Mouse (Mus musculus) T-helper 2 cell (primary cell): Measurements from ENCODE around the gene Tln1.
"Not testable (repeated sequence)": the region's sequence is repeated elsewhere in the genome, so short reads cannot be mapped to it uniquely, and the experiment has no call there.

Experiments
- in situ Hi-C: fragments of 300-600 bp; cut with MboI, MseI; formaldehyde crosslinking; loops from one replicate; pipeline ENCODE4 v1.15.1; 2025; ENCODE audit warnings: high pct_unique_total_duplicates

The Tln1 gene

DNA sequence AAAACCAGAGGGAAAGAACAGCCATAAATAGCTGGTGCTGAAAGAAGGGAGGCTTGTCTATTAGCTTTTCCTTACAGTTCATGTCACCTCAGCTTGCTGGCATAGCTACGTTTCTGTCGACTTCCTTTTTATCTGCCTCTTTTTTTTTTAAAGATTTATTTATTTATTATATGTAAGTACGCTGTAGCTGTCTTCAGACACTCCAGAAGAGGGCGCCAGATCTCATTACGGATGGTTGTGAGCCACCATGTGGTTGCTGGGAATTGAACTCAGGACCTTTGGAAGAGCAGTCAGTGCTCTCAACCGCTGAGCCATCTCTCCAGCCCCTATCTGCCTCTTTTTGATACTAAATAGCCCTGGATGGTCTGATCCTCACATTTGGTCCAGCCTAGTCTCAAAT is 10.6 kb downstream of the Tln1 start:
- in situ Hi-C loops, result not testable (repeated sequence)

DNA sequence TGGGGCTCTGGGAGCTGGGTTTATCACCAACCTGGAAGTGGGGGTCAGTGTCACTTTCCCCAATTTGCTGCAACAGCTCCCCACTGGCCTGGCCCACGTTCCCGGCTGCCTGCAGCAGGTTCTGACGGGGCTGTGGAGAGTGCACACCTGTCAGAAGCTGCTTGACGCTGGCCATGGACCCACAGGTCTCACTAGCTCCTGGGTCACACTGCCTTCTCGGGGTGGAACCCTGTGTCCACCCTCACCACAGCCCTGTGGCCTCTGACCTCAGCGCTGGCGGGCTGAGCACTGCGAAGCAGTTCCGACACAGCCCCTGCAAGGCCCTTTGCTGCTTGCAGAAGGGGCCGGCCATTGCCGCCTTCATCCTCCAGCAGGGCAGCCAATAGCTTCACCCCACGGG is 13.4 kb downstream of the Tln1 start:
- in situ Hi-C loops, result no loop called here

DNA sequence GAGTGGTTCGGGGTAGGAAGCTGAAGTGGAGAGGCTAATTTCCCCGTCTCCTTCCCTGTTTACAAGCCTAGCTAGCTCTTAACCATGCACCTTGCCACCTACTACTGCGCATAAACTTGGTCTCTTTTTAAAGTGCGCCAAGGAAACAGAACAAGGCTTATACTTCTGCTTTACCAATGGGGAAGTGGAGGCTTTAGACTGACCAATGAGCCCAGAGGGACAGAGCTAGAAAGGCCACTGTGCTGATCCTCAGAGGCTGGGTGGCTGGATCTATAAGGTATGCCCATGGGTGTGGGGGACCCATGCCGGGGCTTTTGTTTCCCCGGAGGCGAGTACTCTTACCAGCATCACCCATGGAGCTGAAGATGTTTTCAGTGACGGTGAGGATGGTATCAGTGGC is 15.3 kb downstream of the Tln1 start:
- in situ Hi-C loops, result no loop called here

DNA sequence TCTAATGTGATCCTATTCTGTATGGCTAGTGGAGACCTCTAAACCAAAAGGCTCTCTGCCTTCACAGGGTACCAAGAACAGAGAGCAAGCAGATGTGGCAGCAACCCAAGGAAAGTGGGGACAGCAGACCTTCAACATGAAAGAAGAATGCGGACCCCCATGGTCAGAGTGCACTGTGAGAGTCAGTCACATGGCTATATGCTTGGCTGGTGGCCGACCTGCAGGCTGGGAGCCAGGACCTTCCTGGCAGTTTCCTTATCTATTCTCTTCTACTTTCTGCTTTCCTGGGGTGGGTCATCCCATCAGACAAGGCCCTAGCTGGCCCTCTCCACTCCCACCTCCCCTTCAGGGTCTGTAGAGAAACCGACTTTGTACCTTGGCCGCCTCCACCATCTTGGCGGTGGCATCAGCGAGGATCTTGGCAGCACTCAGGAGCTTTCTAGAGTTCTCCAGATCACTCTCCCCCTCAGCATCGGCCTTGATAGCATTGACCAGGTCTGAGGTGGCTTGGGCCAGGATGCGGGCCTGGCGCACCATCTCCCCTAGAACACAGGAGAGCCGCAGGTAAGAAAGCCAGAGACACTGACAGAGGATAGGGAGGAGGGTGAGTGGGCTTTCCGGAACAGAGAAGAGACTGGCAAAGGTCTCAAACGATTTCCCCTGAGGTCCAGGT is 16.0 kb downstream of the Tln1 start:
- in situ Hi-C loops, result no loop called here

DNA sequence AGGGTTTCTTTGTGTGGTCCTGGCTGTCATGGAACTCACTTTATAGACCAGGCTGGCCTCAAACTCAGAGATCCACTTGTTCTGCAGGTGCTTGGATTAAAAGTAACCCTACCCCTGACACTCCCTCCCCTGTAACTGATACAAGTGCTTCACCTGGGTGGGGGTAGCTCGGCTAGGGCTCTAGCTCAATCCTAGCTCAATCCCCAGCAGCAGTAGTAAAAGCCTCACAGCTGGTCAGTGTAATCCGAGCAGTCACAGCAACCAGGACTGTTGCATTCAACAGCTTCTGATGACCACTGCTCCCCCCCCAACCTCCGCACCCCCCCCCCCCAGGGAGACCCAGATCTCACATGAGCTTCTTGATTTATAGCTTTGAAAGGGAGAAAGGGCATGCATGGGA is 20.4 kb downstream of the Tln1 start:
- in situ Hi-C loops, result no loop called here

DNA sequence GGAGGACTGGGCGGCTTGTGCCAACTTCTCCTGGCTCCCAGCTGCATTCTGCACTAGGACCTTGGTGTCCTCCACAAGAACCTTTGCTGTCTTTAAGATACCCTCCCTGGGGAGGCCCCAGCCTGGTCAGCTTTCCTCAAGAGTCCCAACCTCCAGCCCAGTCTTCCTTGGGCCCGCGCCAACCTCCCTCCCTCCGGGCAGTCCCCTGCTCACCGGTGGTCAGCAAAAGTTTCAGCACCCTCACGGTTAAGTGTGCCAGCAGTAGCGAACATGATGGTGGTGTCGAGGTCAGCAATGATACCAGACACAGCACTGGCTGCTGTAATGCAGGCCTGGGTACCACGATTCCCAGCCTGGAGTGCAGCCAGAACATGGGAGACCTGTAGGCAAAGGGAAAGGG is 26.5 kb downstream of the Tln1 start:
- in situ Hi-C loops, result no loop called here

DNA sequence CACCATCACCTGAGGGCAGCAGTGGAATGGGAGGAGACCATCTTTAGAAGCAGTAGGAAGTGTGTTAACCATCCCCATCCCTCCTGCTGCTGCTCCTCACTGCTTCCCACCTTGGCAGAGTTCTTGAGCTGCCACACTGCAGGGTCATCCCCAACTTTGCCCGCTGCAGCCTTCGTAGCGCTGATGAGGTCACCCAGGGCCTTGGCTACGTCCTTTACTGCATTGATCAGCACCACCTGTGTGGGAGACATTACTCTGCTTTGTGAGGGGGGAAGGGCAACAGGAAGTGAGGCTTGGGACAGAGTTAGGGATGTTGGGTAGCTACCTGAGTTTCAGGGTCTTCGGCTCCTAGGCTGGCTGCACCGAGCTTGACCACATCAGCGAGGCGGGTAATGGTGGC is 26.9 kb downstream of the Tln1 start:
- in situ Hi-C loops, result no loop called here

DNA sequence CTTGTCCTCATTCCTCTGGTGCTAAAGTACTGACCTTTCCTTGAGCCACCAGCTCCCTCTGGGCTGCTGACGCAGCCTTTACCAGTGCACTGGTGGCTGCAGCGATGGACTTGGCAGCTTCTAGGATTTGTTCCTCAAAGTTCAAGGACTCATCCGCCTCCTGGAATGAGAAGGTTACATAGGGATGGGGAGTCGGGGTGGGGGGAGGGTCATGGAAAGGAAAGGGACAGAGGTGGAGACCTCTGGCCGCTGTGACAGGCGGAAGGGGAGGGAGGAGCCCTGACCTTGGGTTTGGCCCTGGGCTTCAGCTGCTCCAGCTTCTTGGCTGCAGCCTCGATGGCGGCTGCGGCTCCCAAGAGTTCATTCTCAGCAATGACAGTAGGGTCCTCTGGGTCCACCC is 29.2 kb downstream of the Tln1 start:
- in situ Hi-C loops, result no loop called here

DNA sequence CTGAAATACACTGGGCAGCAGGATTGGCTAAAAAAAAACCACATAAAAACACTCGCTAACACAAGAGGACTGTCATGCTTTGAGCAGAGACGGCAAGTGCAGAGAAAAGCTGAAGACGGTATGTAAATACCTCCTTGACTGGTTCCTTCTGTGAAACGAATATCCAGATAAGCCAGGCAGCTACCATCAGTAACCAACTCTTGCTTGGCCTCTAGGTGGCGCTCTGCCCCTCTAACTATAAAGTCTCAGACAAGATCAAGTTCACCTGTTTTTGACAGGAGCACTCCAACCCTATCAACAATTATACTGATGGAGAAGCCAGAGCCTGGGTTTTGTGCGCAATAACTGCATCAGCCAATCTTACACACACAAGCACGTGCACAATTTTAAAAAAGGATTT is 31.9 kb downstream of the Tln1 start:
- in situ Hi-C loops, result no loop called here

DNA sequence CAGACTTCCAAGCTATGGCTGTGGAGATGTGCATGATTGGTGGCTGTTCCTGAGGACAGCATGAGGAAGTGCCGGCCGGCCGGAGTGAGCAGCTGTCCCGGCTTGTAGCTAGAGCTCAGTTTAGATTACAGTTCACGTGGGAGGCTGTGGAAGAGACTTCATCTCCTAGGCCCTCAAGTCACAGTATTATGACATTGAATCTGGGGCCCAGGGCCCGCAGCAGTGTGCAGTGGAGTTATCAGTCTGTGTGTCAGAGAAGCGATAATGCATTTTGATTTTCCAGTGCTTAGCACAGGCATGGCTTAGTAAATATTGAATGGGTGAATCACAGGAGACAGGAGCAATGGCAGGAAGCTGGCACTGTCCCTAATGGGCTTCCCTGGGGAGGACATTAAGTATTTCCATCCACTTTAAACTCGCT is 32.4 kb downstream of the Tln1 start:
- in situ Hi-C loops, result no loop called here

DNA sequence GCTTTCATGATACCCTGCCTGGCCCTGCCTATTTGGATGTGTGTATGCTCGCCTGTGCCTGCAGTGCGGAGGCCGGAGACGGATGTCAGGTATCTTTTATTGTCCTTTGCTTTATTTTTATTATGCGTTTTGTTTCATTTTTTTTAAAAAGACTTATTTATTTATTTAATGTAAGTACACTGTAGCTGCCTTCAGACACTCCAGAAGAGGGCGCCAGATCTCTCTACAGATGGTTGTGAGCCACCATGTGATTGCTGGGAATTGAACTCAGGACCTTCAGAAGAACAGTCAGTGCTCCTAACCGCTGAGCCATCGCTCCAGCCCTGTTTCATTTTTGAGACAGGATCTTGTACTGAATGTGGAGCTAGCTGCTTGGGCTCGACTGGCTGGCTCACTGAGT is 34.0 kb downstream of the Tln1 start:
- in situ Hi-C loops, result no loop called here

DNA sequence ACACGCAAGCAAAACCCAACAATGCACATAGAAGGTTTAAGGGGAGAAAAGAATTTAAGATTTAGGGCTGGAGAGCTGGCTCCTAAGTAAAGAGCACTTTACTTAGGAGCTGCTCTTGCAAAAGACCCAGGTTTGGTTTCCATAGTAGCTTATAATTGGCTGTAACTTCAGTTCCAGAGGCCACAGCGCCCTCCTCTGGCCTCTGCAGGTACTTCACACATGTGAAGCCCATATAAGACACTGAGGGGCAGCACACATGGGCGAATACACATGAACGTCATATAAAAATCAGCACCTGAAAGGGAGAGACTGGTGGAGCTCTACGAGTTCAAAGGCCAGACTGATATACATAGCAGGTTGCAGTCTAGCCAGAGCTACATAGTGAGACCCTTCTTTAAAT is 34.6 kb downstream of the Tln1 start:
- in situ Hi-C loops, result no loop called here

DNA sequence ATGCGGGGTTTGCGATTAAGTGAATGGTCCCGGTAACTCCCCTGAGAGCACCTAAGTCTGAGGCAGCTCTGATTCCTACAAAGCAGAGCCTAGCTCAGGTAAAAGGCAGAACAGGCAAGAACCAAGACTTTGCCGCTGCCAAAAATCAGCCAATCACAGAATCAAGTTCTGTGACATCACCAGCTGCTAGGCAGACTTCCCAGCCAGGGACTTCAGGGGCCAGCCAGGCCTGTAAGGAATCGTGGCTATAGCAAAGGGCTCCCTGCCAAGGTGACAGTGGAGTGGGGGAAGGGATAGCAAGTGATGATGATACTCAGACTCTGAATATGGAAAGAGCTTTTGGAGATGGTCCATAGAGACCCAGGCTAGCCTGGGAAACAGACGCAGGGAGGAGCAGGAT is 42.5 kb downstream of the Tln1 start:
- in situ Hi-C loops, result no loop called here

DNA sequence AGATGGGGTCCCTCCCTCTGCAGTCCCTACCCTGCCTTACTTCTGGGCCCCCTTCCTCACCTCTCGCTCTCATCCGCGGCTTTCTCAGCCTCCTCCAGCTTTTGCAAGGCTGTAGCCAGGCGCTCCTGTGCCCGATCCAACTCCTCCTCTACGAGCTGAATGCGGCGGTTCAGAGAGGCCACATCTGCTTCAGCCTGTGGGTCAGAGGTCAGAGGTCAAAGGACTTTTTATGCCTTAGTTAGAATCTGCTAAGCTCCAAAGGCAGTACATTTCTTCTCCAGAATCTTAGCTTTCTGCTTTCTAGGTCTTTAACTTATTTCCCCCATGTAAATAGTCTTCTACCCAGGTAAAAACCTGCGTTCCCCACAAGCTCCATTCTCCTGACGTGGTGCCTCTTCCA is 42.9 kb downstream of the Tln1 start:
- in situ Hi-C loops, result no loop called here

DNA sequence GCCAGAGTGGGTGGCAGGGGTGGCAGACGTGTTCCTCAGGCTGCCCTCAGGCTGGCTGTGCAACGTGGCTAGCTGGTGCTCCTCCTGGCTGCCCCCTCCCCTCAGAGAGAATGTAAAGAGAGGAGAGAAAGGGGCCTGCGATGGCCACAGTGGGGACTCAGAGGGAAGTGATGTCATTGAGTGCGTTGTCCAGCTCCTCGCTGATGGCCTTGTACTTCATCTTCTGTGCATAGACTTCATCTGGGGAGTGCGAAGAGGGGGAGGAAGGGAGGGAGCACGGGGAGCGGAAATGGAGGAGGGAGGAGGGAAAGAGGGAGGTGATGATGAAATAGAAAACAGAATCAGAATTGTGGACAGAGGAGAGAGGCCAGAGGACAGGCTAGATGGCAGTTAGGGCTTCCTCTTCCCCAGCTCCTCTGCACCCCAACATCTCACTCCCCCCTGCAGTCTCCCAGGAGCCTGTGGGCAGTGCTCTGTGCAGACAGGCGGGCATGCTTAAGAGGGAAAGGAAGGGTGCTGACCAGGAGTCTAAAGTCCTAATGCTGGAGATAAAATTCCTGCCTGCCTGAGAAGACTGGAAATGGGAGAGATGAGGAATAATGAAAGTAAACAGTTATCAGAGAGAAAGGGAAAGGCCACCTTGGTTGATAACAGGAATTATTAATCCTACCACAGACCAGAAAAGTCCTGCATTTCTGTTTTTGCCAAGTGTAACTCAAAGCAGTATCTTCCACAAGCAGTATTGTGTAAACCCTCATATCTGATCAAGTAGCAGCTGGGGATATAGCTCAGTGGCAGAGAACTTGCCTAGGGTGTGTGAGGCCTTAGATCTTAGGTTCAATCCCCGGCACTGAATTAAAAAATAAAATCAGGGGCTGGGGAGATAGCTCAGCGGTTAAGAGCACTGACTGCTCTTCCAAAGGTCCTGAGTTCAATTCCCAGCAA is 46.5 kb downstream of the Tln1 start:
- in situ Hi-C loops, result no loop called here

DNA sequence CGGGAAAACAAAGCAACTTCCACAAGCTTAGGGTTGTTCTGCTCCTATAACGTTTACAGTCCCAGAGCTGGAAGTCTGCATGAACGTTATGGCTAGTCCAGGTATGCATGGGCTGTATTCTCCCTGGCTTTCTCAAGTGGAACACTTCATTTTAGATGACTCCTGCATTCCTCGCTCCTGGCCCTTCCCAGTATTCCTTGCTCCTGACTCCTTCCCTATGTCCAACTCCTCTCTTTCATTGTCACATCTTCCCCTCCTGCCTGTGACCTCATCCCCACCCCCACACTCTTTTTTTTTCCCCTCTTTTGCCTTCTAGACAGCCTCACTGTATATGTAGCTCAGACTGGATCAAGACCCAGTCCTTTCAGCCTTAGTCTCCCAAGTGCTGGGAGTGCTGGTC is 48.7 kb downstream of the Tln1 start:
- in situ Hi-C loops, result no loop called here

DNA sequence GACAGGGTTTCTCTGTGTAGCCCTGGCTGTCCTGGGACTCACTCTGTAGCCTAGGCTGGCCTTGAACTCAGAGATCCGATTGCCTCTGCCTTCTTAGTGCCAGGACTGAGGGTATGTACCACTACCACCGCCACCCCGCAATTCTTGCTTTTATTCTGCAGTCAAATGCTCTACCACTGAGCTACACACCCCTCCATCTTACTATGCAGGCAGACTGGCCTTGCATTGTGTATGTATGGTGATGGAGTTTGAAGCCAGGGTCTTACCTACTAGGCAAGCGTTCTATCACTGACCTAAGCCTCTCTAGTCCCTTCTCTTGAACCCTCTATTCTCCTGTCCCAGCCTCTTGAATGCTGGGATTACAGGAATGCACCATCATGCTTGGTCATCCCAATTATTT is 49.2 kb downstream of the Tln1 start:
- in situ Hi-C loops, result no loop called here

DNA sequence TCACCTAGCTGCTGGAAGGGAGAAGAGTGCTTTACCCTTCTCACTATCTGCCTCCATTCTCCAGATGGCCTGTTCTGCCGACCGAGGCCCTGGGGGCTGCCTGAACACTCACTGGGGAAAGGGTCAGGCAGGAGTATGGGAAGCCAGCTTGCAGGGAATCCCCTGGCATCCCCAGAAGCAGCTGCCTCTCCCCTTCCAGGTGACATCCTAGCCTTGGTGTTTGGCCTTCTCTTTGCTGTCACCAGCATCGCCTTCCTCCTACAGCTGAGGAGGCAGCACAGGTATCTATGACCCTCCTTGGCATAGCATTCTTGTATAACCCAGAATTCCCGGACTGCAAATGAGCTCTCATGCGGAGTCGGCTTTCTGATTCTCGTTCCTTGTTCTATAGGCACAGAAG is 49.8 kb downstream of the Tln1 start:
- in situ Hi-C loops, result no loop called here

DNA sequence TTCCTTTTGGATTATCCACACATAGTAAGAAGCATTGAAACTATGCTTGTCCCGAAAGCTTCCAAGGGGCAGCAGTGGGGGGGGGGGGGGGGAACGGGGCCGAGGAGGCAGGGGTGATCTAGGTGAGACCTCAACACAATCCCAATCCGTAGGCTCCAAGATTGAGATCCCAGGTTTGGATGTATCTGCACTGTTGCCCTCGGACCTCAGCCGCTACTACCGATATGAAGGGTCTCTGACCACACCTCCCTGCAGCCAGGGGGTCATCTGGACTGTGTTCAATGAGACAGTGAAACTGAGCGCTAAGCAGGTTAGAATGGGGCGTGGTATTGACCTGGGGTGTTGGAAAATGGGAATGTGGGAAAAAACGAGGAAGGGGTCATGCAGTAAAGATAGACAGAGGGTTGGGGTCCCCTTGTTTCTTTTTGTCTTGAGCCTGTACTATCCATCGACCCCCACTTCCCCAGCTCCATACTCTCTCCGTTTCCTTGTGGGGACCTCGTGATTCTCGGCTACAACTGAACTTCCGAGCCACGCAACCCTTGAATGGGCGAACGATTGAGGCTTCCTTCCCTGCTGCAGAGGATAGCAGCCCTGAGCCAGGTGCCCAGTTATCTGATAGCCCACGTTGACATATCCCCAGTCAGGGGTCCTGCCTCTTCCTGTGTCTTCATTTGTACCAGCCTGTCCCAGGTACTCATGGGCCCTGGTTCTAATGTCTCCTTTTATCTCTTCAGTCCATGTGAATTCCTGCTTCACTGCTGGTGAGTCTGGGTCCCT is 50.6 kb downstream of the Tln1 start:
- in situ Hi-C loops, result no loop called here

DNA sequence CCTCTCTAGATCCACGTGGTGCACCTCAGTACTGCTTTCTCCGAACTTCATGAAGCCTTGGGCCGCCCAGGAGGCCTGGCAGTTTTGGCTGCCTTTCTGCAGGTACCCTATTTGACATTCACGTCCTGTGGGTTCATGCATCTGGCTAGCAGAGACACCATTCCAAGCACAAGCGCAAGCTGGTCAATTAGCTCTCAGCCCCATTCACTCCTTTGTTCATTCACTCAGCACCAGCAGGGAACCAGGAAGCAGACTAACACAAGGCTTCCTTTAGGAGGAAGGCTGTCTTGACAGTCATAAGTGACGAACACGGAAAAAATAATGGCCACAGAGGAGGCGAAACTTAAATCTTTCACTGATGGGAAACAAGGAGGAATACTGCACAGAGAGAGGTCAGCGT is 53.4 kb downstream of the Tln1 start:
- in situ Hi-C loops, result no loop called here

DNA sequence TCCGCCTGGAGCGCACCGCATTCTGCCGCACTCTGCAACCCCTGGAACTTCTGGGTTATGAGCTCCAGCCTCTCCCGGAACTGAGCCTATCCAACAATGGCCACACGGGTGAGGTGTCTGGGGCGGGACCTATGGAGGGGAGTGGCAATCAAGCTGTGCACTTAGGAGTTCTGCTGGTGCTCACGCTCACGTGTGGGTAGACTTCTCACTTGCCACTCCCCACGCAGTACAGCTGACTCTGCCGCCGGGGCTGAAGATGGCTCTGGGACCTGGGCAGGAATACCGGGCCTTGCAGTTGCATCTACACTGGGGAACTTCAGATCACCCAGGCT is 53.9 kb downstream of the Tln1 start:
- in situ Hi-C loops, result no loop called here

DNA sequence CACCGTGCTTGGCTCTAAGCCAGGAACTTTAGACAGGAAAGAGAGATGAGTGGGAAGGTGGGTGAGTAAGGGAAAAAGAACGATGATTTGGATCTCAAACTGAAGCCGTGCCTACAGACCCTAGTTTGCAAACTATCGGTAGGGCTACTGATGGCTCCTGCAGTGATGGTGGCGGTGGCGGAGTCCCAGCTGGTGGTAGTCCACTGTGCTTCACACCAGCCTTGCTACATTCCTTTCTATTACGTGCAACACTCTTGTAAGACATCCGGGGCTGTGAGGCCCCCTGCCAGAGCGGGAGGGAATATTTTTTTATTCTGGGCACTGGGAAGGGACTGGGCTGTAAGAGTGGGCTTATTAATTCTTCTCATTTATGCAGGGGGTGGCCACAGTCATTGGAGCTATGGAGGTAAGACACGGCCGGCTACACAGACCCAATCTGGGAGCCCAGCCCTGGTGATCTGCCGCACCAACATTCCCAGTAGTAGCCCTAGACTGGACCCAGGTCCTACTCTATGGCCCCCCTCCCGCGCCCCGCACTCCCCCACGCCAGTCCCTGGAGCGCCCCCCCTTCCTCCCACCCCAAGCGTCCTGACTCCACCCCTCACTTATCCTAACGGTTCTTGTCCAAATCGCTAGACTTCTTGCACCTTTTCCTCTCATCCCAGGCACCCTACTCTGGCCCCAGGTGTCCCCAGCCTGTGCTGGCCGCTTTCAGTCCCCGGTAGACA is 54.4 kb downstream of the Tln1 start:
- in situ Hi-C loops, result no loop called here
